ENCODE assay signal across 9 mouse cellular contexts in genomic region chr16:76575281-76575680, GRCm38 (mm10).
A peak's percentile ranks its signal among the peaks of the same experiment; 100 is the strongest.
DNase-seq lines count a peak whose midpoint lies in the region; ATAC-seq lines count a peak whose summit lies in the region.
"Had no signal": no experiment of that assay in that cellular context is flagged by ENCODE, and none has a peak within 500 bp of the region (broad histone marks: within the 10 kb centered on the region; RNA-seq: fewer than 3 reads in every experiment).

No protein-coding gene starts in this region.

- DNase-seq in left cerebral cortex, postnatal 25 days (ENCODE audit: low spot score in 2 of 2), result peak; percentile 6 to 62
- DNase-seq in left cerebral cortex, adult 11 months (ENCODE audit: low spot score), result no peak
- DNase-seq in CD4-positive helper T cell, adult 2 months (ENCODE audit: low read depth, low spot score), result peak; percentile 46
- DNase-seq in layer of hippocampus, adult 9-11 months, result peak; percentile 54
- DNase-seq in heart, adult 18-20 months, result no peak
- DNase-seq in cerebellum, postnatal 14 days, result no peak
- DNase-seq: adrenal gland, postnatal 36 days; cerebellum, adult 11 months had no signal

- intact Hi-C loops in left cerebral cortex, postnatal 25 days (cut with DNase I), result no loop called here

- peak; percentile 14 for ATAC-seq in activated CD4-positive, CD25-positive, alpha-beta regulatory T cell, adult 4 months

Comparison
In these comparisons a context has a peak if more than half of its experiments do, and no peak if none do; other contexts are left out.
1. DNase-seq: peak in left cerebral cortex, postnatal 25 days (2 of 2), CD4-positive helper T cell, adult 2 months (single experiment) and layer of hippocampus, adult 9-11 months (single experiment); none in left cerebral cortex, adult 11 months (single experiment), heart, adult 18-20 months (0 of 2) and cerebellum, postnatal 14 days (0 of 2).